Mouse (Mus musculus): ENCODE data around the gene Insm1. TPM values are rescaled to one million over a fixed set of nuclear protein-coding genes. Genes with fewer than 3 reads are reported as not detected.

Gene Insm1
- 6.7 TPM for polyA plus RNA-seq (2014; fragmentation: Illumina TruSeq; extraction: RNeasy Lipid Tissue Mini Kit (QIAGEN cat#74804); ENCODE audit: low read depth, low replicate concordance)

GRCm38 (mm10) chr2:146221076-146221928 is at the start of gene Insm1:
TSS of gene Insm1 (plus strand) at chr2:146221921.

